Mouse (Mus musculus) neural tube, embryonic 12.5 days (tissue): ENCODE results near the gene Vsx1. TPM values are rescaled to one million over a fixed set of nuclear protein-coding genes. Genes with fewer than 3 reads are reported as not detected.

Source experiments
- ATAC-seq: fragments of 200-750 bp; cut with Nextera tagmentation; 2 replicates; pipeline ENCODE4 v1.8.0; 2017; ENCODE audit warnings: low read depth, mild to moderate bottlenecking, moderate TSS enrichment, moderate library complexity; ENCODE audit not compliant: low FRiP score
- H3K27ac ChIP-seq: fragments of 300-500 bp; sonication (generic); 2 replicates; pipeline ENCODE4 v1.5.1; 2016
- H3K27me3 ChIP-seq: fragments of 300-500 bp; sonication (generic); replicated peaks from 2 replicates; pipeline ENCODE4 v1.6.1; 2016; ENCODE audit warnings: mild to moderate bottlenecking
- H3K36me3 ChIP-seq: fragments of 300-500 bp; sonication (generic); 2 replicates; pipeline ENCODE4 v1.6.1; 2016; ENCODE audit warnings: mild to moderate bottlenecking
- H3K4me1 ChIP-seq: fragments of 300-500 bp; sonication (generic); 2 replicates; pipeline ENCODE4 v1.6.1; 2016
- H3K4me2 ChIP-seq: fragments of 300-500 bp; sonication (generic); replicated peaks from 2 replicates; pipeline ENCODE4 v1.6.1; 2016; ENCODE audit warnings: mild to moderate bottlenecking
- H3K4me3 ChIP-seq: fragments of 300-500 bp; sonication (generic); 2 replicates; pipeline ENCODE4 v1.5.1; 2016
- H3K9ac ChIP-seq: fragments of 300-500 bp; sonication (generic); 2 replicates; pipeline ENCODE4 v1.6.1; 2016; ENCODE audit warnings: mild to moderate bottlenecking
- H3K9me3 ChIP-seq: fragments of 300-500 bp; sonication (generic); 2 replicates; pipeline ENCODE4 v1.6.1; 2016; ENCODE audit warnings: mild to moderate bottlenecking
- WGBS: fragments of 180-500 bp; shearing (Covaris S2); methylation state at CpG from one replicate; pipeline ENCODE4 v1.1.7; 2016; 5-methylcytosine and 5-hydroxymethylcytosine counted together
- polyA plus RNA-seq: library from polyadenylated mRNA; unstranded; fragments of >200 nt; fragmentation: Nextera tagmentation; extraction: Ambion mirVana; gene quantifications from 2 replicates; pipeline ENCODE4 v1.2.1, GENCODE M21; 2016

Vsx1 gene
- polyA plus RNA-seq, 1 experiment from 2014 or later, result 0.51 TPM

- no peak overlapping the region for H3K4me3 ChIP-seq
- H3K4me1 ChIP-seq, result peaks cover 22% of the 10 kb centered on the region
- no peaks in the 10 kb centered on the region for H3K9me3 ChIP-seq
- H3K4me2 ChIP-seq, result peak overlapping the region; percentile 40
- H3K36me3 ChIP-seq, result no peaks in the 10 kb centered on the region
- no peak for ATAC-seq
- no peak overlapping the region for H3K9ac ChIP-seq
- WGBS, result 50% methylated on average over 10 of the region's 10 CpGs
- no peak overlapping the region for H3K27ac ChIP-seq
- H3K27me3 ChIP-seq, result 0 out of 2 replicates have a peak, but pooled peaks cover 3% of the 10 kb centered on the region
These were observed 23.4 kb downstream of the Vsx1 start for GRCm38 (mm10) chr2:150665534-150666451.

- Histone ChIP-seq H3K9ac (no peak overlapping the region), H3K4me1 (peaks cover 22% of the 10 kb centered on the region), H3K9me3 (no peaks in the 10 kb centered on the region), H3K27me3 (0 out of 2 replicates have a peak, but pooled peaks cover 3% of the 10 kb centered on the region), H3K4me2 (peak overlapping the region; percentile 40), H3K4me3 (no peak overlapping the region), H3K36me3 (no peaks in the 10 kb centered on the region), H3K27ac (no peak overlapping the region)
- 33% methylated on average over 2 of the region's 2 CpGs for WGBS
- no peak for ATAC-seq
These were observed 24.2 kb downstream of the Vsx1 start for GRCm38 (mm10) chr2:150665006-150665405.

- Histone ChIP-seq H3K4me2 (no peak overlapping the region), H3K27ac (no peak overlapping the region)
- WGBS, result 82% methylated on average over 5 of the region's 5 CpGs
These were observed 24.8 kb downstream of the Vsx1 start for GRCm38 (mm10) chr2:150664152-150664920.

GRCm38 (mm10) chr2:150663255-150663654 is 25.9 kb downstream of the Vsx1 start:
- Histone ChIP-seq H3K27me3 (no peaks in the 10 kb centered on the region), H3K4me3 (no peak overlapping the region), H3K9me3 (no peaks in the 10 kb centered on the region), H3K36me3 (peaks cover 5% of the 10 kb centered on the region; the same call in 1 of the 2 replicates), H3K4me1 (peaks cover 16% of the 10 kb centered on the region), H3K4me2 (no peak overlapping the region), H3K27ac (no peak overlapping the region), H3K9ac (no peak overlapping the region)
- WGBS, result 85% methylated on average over 9 of the region's 9 CpGs
- no peak for ATAC-seq

More at GRCm38 (mm10) chr2:150664152-150664920, 24.8 kb downstream of the Vsx1 start:
- Histone ChIP-seq H3K36me3 (0 out of 2 replicates have a peak, but pooled peaks cover 1% of the 10 kb centered on the region), H3K9me3 (no peaks in the 10 kb centered on the region), H3K4me1 (peaks cover 22% of the 10 kb centered on the region), H3K27me3 (0 out of 2 replicates have a peak, but pooled peaks cover 3% of the 10 kb centered on the region), H3K9ac (no peak overlapping the region), H3K4me3 (no peak overlapping the region)
- no peak for ATAC-seq

GRCm38 (mm10) chr2:150662007-150662406 is 27.2 kb downstream of the Vsx1 start:
- Histone ChIP-seq H3K9me3 (no peaks in the 10 kb centered on the region), H3K4me2 (no peak overlapping the region), H3K27me3 (no peaks in the 10 kb centered on the region), H3K9ac (no peak overlapping the region), H3K27ac (no peak overlapping the region), H3K36me3 (peaks cover 12% of the 10 kb centered on the region; the same call in 1 of the 2 replicates), H3K4me1 (peaks cover 15% of the 10 kb centered on the region), H3K4me3 (no peak overlapping the region)
- 77% methylated on average over 2 of the region's 2 CpGs for WGBS
- no peak for ATAC-seq

- no peak for ATAC-seq
- 88% methylated on average over 5 of the region's 5 CpGs for WGBS
- Histone ChIP-seq H3K9ac (no peak overlapping the region), H3K27ac (no peak overlapping the region), H3K27me3 (no peaks in the 10 kb centered on the region), H3K36me3 (peaks cover 12% of the 10 kb centered on the region; the same call in 1 of the 2 replicates), H3K4me3 (no peak overlapping the region), H3K4me2 (no peak overlapping the region), H3K9me3 (no peaks in the 10 kb centered on the region), H3K4me1 (peaks cover 19% of the 10 kb centered on the region)
These were observed 28.3 kb downstream of the Vsx1 start for GRCm38 (mm10) chr2:150660668-150661451.

GRCm38 (mm10) chr2:150660049-150660448 is 29.1 kb downstream of the Vsx1 start:
- Histone ChIP-seq H3K36me3 (peaks cover 12% of the 10 kb centered on the region; the same call in 1 of the 2 replicates), H3K9me3 (peaks cover 5% of the 10 kb centered on the region; the same call in 1 of the 2 replicates), H3K9ac (no peak overlapping the region), H3K27ac (no peak overlapping the region), H3K4me3 (no peak overlapping the region), H3K27me3 (no peaks in the 10 kb centered on the region), H3K4me2 (no peak overlapping the region), H3K4me1 (peaks cover 14% of the 10 kb centered on the region; the same call in 1 of the 2 replicates)
- 70% methylated on average over 4 of the region's 4 CpGs for WGBS
- no peak for ATAC-seq

- H3K27ac ChIP-seq, result 0 out of 2 replicates have a peak overlapping the region, but pooled peaks have one; percentile 26
- no peak overlapping the region for H3K4me3 ChIP-seq
- H3K36me3 ChIP-seq, result peaks cover 12% of the 10 kb centered on the region; the same call in 1 of the 2 replicates
- peak; percentile 91 for ATAC-seq
- H3K4me1 ChIP-seq, result peaks cover 14% of the 10 kb centered on the region; the same call in 1 of the 2 replicates
- H3K9ac ChIP-seq, result no peak overlapping the region
- H3K9me3 ChIP-seq, result peaks cover 5% of the 10 kb centered on the region; the same call in 1 of the 2 replicates
- H3K27me3 ChIP-seq, result no peaks in the 10 kb centered on the region
- H3K4me2 ChIP-seq, result 0 out of 2 replicates have a peak overlapping the region, but pooled peaks have one; percentile 14
- 42% methylated on average over 8 of the region's 8 CpGs for WGBS
These were observed 32.0 kb downstream of the Vsx1 start for GRCm38 (mm10) chr2:150656975-150657768.

GRCm38 (mm10) chr2:150656112-150656511 is 33.0 kb downstream of the Vsx1 start:
- no peak overlapping the region for H3K27ac ChIP-seq

GRCm38 (mm10) chr2:150655290-150655689 is 33.9 kb downstream of the Vsx1 start:
- Histone ChIP-seq H3K27me3 (no peaks in the 10 kb centered on the region), H3K9me3 (peaks cover 5% of the 10 kb centered on the region; the same call in 1 of the 2 replicates), H3K4me1 (peaks cover 27% of the 10 kb centered on the region), H3K4me3 (no peak overlapping the region), H3K27ac (no peak overlapping the region), H3K4me2 (no peak overlapping the region), H3K36me3 (peaks cover 12% of the 10 kb centered on the region; the same call in 1 of the 2 replicates), H3K9ac (no peak overlapping the region)
- WGBS, result 89% methylated on average over 6 of the region's 6 CpGs
- ATAC-seq, result no peak

More at GRCm38 (mm10) chr2:150656112-150656511, 33.0 kb downstream of the Vsx1 start:
- Histone ChIP-seq H3K4me3 (no peak overlapping the region), H3K4me2 (no peak overlapping the region), H3K27me3 (no peaks in the 10 kb centered on the region), H3K36me3 (peaks cover 12% of the 10 kb centered on the region; the same call in 1 of the 2 replicates), H3K4me1 (peaks cover 19% of the 10 kb centered on the region), H3K9ac (no peak overlapping the region), H3K9me3 (peaks cover 5% of the 10 kb centered on the region; the same call in 1 of the 2 replicates)
- WGBS, result 94% methylated on average over 3 of the region's 3 CpGs
- ATAC-seq, result no peak
